In the genomic region with DNA sequence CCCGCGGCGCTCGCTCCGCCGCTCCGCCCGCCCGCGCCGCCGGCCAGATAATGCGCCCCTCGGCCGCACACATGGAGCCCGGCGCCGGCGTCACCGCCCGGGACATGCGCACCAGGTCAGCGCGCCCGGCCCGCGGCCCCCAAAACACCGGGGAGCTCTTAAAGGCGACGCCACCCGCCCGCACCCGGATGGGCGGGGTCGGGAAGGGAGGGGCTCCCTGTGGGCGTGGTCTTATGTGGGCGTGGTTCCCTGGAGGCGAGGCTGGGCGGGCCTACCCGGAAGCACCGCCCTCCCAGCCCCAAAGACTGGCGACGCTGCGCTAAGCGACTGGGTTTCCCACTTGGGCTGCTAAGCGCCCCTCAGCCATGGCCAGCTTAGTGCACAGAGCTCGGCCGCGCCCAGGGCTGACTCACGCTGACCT, we compare ENCODE assay signal across 8 mouse cellular contexts. TPM values are rescaled to one million over a fixed set of nuclear protein-coding genes. Genes with fewer than 3 reads are reported as not detected.
DNase-seq lines count a peak whose midpoint lies in the region; ATAC-seq and TF ChIP-seq lines count a peak whose summit lies in the region.

No protein-coding gene starts in this region.

- H3K4me1 ChIP-seq in cortical plate, adult 2 months (ENCODE audit: control insufficient read depth, insufficient read depth, low read length) = peaks cover 1% of the 10 kb centered on the region; the same call in 1 of the 2 replicates

- intact Hi-C loops in left cerebral cortex, postnatal 10 days (cut with DNase I) = no loop called here

- peak overlapping the region; percentile 68 for H3K4me3 ChIP-seq in cortical plate, adult 2 months (ENCODE audit: insufficient read depth, low read length)

- TF ChIP-seq POLR2A in cortical plate, adult 2 months (IDR thresholded peaks at IDR 0.05; ENCODE audit: extremely low read depth, insufficient read depth, low read length) = peak; percentile 48; the same call in 1 of the 2 replicates

- peak; percentile 85 for ATAC-seq in activated CD4-positive, CD25-positive, alpha-beta regulatory T cell, adult 4 months
- ATAC-seq in inflammation-experienced regulatory T-cells, adult 6 months = peak; percentile 86
- ATAC-seq in megakaryocyte-erythroid progenitor cell, adult 5-6 weeks (replicated peaks; ENCODE audit: low FRiP score, low TSS enrichment, poor library complexity, severe bottlenecking) = peak; percentile 94

- TF ChIP-seq CTCF in cortical plate, adult 2 months (IDR thresholded peaks at IDR 0.05; ENCODE audit: extremely low read depth, insufficient read depth, low read length) = no peak

- H3K27ac ChIP-seq in cortical plate, adult 2 months (ENCODE audit: insufficient read depth, low read length) = 0 out of 2 replicates have a peak overlapping the region, but pooled peaks have one; percentile 10

- DNase-seq in gastrocnemius, postnatal 10 days = peak; percentile 98
- DNase-seq in left cerebral cortex, postnatal 10 days (ENCODE audit: extremely low spot score in 1 of 2, low spot score in 2 of 2) = peak; percentile 89 to 93
- DNase-seq in right cerebral cortex, postnatal 25 days = peak; percentile 90
- peak; percentile 96 to 98 for DNase-seq in urinary bladder, postnatal 4 days (ENCODE audit: low spot score in 2 of 2)

RNA-seq across cellular contexts. Expression of a gene that starts 22.0 kb away (rescaled TPM):
- polyA plus RNA-seq in activated CD4-positive, CD25-positive, alpha-beta regulatory T cell, adult 4 months (2017; shearing (Covaris generic)) = 10 to 100 TPM; 22.9 to 25.8 TPM
- polyA plus RNA-seq in cortical plate, adult 2 months (2012; rRNA removed) = 21.1 and 24.3 TPM in 2 replicates
- total RNA-seq in gastrocnemius, postnatal 10 days (2021) = 10 to 100 TPM; 40.4 to 46.5 TPM
- 10 to 100 TPM; 20.1 to 29.0 (median 23.2) TPM for polyA plus RNA-seq in inflammation-experienced regulatory T-cells, adult 6 months (2017; shearing (Covaris generic))
- 10 to 100 TPM; 24.8 to 30.0 TPM for total RNA-seq in left cerebral cortex, postnatal 10 days (2021)
- total RNA-seq in megakaryocyte-erythroid progenitor cell, adult 5-6 weeks (2014; fragmentation: Nextera tagmentation) = 75.4 and 89.7 TPM in 2 replicates
- total RNA-seq in megakaryocyte-erythroid progenitor cell, adult 5-6 weeks (2017) = 68.7 and 107 TPM in 2 replicates

Comparison
In these comparisons a context has a peak if more than half of its experiments do, and no peak if none do; other contexts are left out.
1. Peak in every context shown above with its lines: DNase-seq, ATAC-seq, H3K4me3 ChIP-seq and H3K27ac ChIP-seq.